ENCODE assay signal across 9 mouse cellular contexts in genomic region chr7:127449966-127450365, GRCm38 (mm10). TPM values are rescaled to one million over a fixed set of nuclear protein-coding genes. Genes with fewer than 3 reads are reported as not detected.
DNase-seq lines count a peak whose midpoint lies in the region; ATAC-seq and TF ChIP-seq lines count a peak whose summit lies in the region.
"Had no signal": no experiment of that assay in that cellular context is flagged by ENCODE, and none has a peak within 500 bp of the region (broad histone marks: within the 10 kb centered on the region; RNA-seq: fewer than 3 reads in every experiment).

No protein-coding gene starts in this region.

- no peak for TF ChIP-seq EP300 in lung, postnatal 0 days (IDR thresholded peaks at IDR 0.05)
- TF ChIP-seq EP300 in stomach, postnatal 0 days (optimal IDR thresholded peaks at IDR 0.05): no peak

- no peak for ATAC-seq in lung, postnatal 0 days
- no peak for ATAC-seq in forebrain, embryonic 12.5 days (ENCODE audit: low FRiP score)
- ATAC-seq in limb, embryonic 15.5 days (ENCODE audit: insufficient number of reproducible peaks, low FRiP score, low TSS enrichment, low read depth): no peak
- ATAC-seq in stomach, postnatal 0 days (ENCODE audit: low FRiP score, low TSS enrichment): no peak

- no peaks in the 10 kb centered on the region for H3K36me3 ChIP-seq in lung, postnatal 0 days (ENCODE audit: insufficient read depth, low read length)
- peaks cover 47% of the 10 kb centered on the region for H3K36me3 ChIP-seq in forebrain, embryonic 12.5 days (replicated peaks)
- peaks cover 40% of the 10 kb centered on the region for H3K36me3 ChIP-seq in limb, embryonic 15.5 days
- 0 out of 2 replicates have a peak, but pooled peaks cover 5% of the 10 kb centered on the region for H3K36me3 ChIP-seq in stomach, postnatal 0 days (ENCODE audit: control insufficient read depth, insufficient read depth, low read length)

- H3K9me3 ChIP-seq in lung, postnatal 0 days (ENCODE audit: low read length): no peaks in the 10 kb centered on the region
- no peaks in the 10 kb centered on the region for H3K9me3 ChIP-seq in forebrain, embryonic 12.5 days
- no peaks in the 10 kb centered on the region for H3K9me3 ChIP-seq in limb, embryonic 15.5 days
- H3K9me3 ChIP-seq in stomach, postnatal 0 days (ENCODE audit: control insufficient read depth, low read length): no peaks in the 10 kb centered on the region

- H3K4me2 ChIP-seq in lung, postnatal 0 days (replicated peaks; ENCODE audit: low read depth, low read length): 0 out of 2 replicates have a peak overlapping the region, but pooled peaks have one; percentile 81
- H3K4me2 ChIP-seq in forebrain, embryonic 12.5 days: peak overlapping the region; percentile 71
- peak overlapping the region; percentile 69 for H3K4me2 ChIP-seq in limb, embryonic 15.5 days
- H3K4me2 ChIP-seq in stomach, postnatal 0 days (replicated peaks; ENCODE audit: low read depth): peak overlapping the region; percentile 60

- H3K9ac ChIP-seq in lung, postnatal 0 days (replicated peaks; ENCODE audit: low read depth): no peak overlapping the region
- peak overlapping the region; percentile 93 for H3K9ac ChIP-seq in forebrain, embryonic 12.5 days
- peak overlapping the region; percentile 27; the same call in 1 of the 2 replicates for H3K9ac ChIP-seq in limb, embryonic 15.5 days
- no peak overlapping the region for H3K9ac ChIP-seq in stomach, postnatal 0 days (ENCODE audit: low read length)

- H3K27me3 ChIP-seq in lung, postnatal 0 days (replicated peaks; ENCODE audit: insufficient read depth, low read length): no peaks in the 10 kb centered on the region
- H3K27me3 ChIP-seq in forebrain, embryonic 12.5 days: no peaks in the 10 kb centered on the region
- no peaks in the 10 kb centered on the region for H3K27me3 ChIP-seq in limb, embryonic 15.5 days
- H3K27me3 ChIP-seq in stomach, postnatal 0 days (ENCODE audit: control insufficient read depth, insufficient read depth, low read length): no peaks in the 10 kb centered on the region

- no peak overlapping the region for H3K27ac ChIP-seq in lung, postnatal 0 days (ENCODE audit: low read length)
- H3K27ac ChIP-seq in forebrain, embryonic 12.5 days: peak overlapping the region; percentile 96; the same call in 1 of the 2 replicates
- no peak overlapping the region for H3K27ac ChIP-seq in limb, embryonic 15.5 days
- H3K27ac ChIP-seq in stomach, postnatal 0 days (replicated peaks): no peak overlapping the region

- WGBS in lung, postnatal 0 days: 76% methylated on average over 7 of the region's 7 CpGs
- WGBS in forebrain, embryonic 12.5 days: 85% methylated on average over 7 of the region's 7 CpGs
- 82% methylated on average over 7 of the region's 7 CpGs for WGBS in limb, embryonic 15.5 days
- WGBS in stomach, postnatal 0 days: 81% methylated on average over 7 of the region's 7 CpGs

- peaks cover 9% of the 10 kb centered on the region; the same call in 1 of the 2 replicates for H3K4me1 ChIP-seq in lung, postnatal 0 days (ENCODE audit: insufficient read depth, low read depth, low read length)
- peaks cover 47% of the 10 kb centered on the region for H3K4me1 ChIP-seq in forebrain, embryonic 12.5 days
- H3K4me1 ChIP-seq in limb, embryonic 15.5 days: peaks cover 36% of the 10 kb centered on the region
- H3K4me1 ChIP-seq in stomach, postnatal 0 days (replicated peaks; ENCODE audit: control insufficient read depth, insufficient read depth): peaks cover 6% of the 10 kb centered on the region; the same call in 1 of the 2 replicates

- no peak for TF ChIP-seq CTCF in lung, postnatal 0 days (IDR thresholded peaks at IDR 0.05)
- no peak for TF ChIP-seq CTCF in stomach, postnatal 0 days (IDR thresholded peaks at IDR 0.05; ENCODE audit: low read depth)

- H3K4me3 ChIP-seq in lung, postnatal 0 days (ENCODE audit: low read depth, low read length): no peak overlapping the region
- H3K4me3 ChIP-seq in forebrain, embryonic 12.5 days (replicated peaks): peak overlapping the region; percentile 91
- peak overlapping the region; percentile 89 for H3K4me3 ChIP-seq in limb, embryonic 15.5 days
- peak overlapping the region; percentile 68; the same call in 1 of the 2 replicates for H3K4me3 ChIP-seq in stomach, postnatal 0 days (ENCODE audit: low read depth, low read length)

- no peak for DNase-seq in lung, postnatal 0 days (ENCODE audit: low spot score)
- no peak for DNase-seq in lung, adult 18-20 months
- no peak for DNase-seq in stomach, postnatal 0 days (ENCODE audit: low spot score)
- no peak for DNase-seq in testis, postnatal 10 days (ENCODE audit: low spot score)
- no peak for DNase-seq in embryo, embryonic 11 days
- DNase-seq: lung, postnatal 4 days; thymus, postnatal 25 days had no signal

RNA-seq across cellular contexts. Expression of gene Zfp689, which starts 1.0 kb away (rescaled TPM):
- 2.6 and 3.5 TPM in 2 replicates for polyA plus RNA-seq in lung, postnatal 0 days (2015; fragmentation: Nextera tagmentation; extraction: Ambion mirVana)
- 16.0 and 18.8 TPM in 2 replicates for polyA plus RNA-seq in forebrain, embryonic 12.5 days (2016; fragmentation: Nextera tagmentation; extraction: Ambion mirVana)
- polyA plus RNA-seq in limb, embryonic 15.5 days (2015; fragmentation: Nextera tagmentation; extraction: Ambion mirVana): 9.4 and 9.8 TPM in 2 replicates
- 2.1 and 2.9 TPM in 2 replicates for polyA plus RNA-seq in stomach, postnatal 0 days (2015; fragmentation: Nextera tagmentation; extraction: Ambion mirVana)

RNA-seq across cellular contexts. Expression of gene Prr14, which starts 9.4 kb away (rescaled TPM):
- 37.6 and 37.7 TPM in 2 replicates for polyA plus RNA-seq in lung, postnatal 0 days (2015; fragmentation: Nextera tagmentation; extraction: Ambion mirVana)
- 63.0 and 64.7 TPM in 2 replicates for polyA plus RNA-seq in forebrain, embryonic 12.5 days (2016; fragmentation: Nextera tagmentation; extraction: Ambion mirVana)
- polyA plus RNA-seq in limb, embryonic 15.5 days (2015; fragmentation: Nextera tagmentation; extraction: Ambion mirVana): 37.4 and 45.2 TPM in 2 replicates
- 30.4 and 36.5 TPM in 2 replicates for polyA plus RNA-seq in stomach, postnatal 0 days (2015; fragmentation: Nextera tagmentation; extraction: Ambion mirVana)

RNA-seq across cellular contexts. Expression of gene Zfp688, which starts 28.1 kb away (rescaled TPM):
- 27.4 and 28.9 TPM in 2 replicates for polyA plus RNA-seq in lung, postnatal 0 days (2015; fragmentation: Nextera tagmentation; extraction: Ambion mirVana)
- polyA plus RNA-seq in forebrain, embryonic 12.5 days (2016; fragmentation: Nextera tagmentation; extraction: Ambion mirVana): 32.3 and 36.4 TPM in 2 replicates
- polyA plus RNA-seq in limb, embryonic 15.5 days (2015; fragmentation: Nextera tagmentation; extraction: Ambion mirVana): 22.9 and 24.0 TPM in 2 replicates
- 15.6 and 17.8 TPM in 2 replicates for polyA plus RNA-seq in stomach, postnatal 0 days (2015; fragmentation: Nextera tagmentation; extraction: Ambion mirVana)

RNA-seq across cellular contexts. Expression of gene Fbrs, which starts 29.0 kb away (rescaled TPM):
- 9.9 and 11.1 TPM in 2 replicates for polyA plus RNA-seq in lung, postnatal 0 days (2015; fragmentation: Nextera tagmentation; extraction: Ambion mirVana)
- polyA plus RNA-seq in forebrain, embryonic 12.5 days (2016; fragmentation: Nextera tagmentation; extraction: Ambion mirVana): 10.4 and 12.3 TPM in 2 replicates
- 13.7 and 16.0 TPM in 2 replicates for polyA plus RNA-seq in limb, embryonic 15.5 days (2015; fragmentation: Nextera tagmentation; extraction: Ambion mirVana)
- polyA plus RNA-seq in stomach, postnatal 0 days (2015; fragmentation: Nextera tagmentation; extraction: Ambion mirVana): 8.7 and 9.3 TPM in 2 replicates

RNA-seq across cellular contexts. Expression of gene Zfp764, which starts 43.3 kb away (rescaled TPM):
- 6.0 and 6.7 TPM in 2 replicates for polyA plus RNA-seq in lung, postnatal 0 days (2015; fragmentation: Nextera tagmentation; extraction: Ambion mirVana)
- polyA plus RNA-seq in forebrain, embryonic 12.5 days (2016; fragmentation: Nextera tagmentation; extraction: Ambion mirVana): 5.3 and 6.4 TPM in 2 replicates
- polyA plus RNA-seq in limb, embryonic 15.5 days (2015; fragmentation: Nextera tagmentation; extraction: Ambion mirVana): 9.7 and 9.8 TPM in 2 replicates
- polyA plus RNA-seq in stomach, postnatal 0 days (2015; fragmentation: Nextera tagmentation; extraction: Ambion mirVana): 4.0 and 4.3 TPM in 2 replicates

Comparison
In these comparisons a context has a peak if more than half of its experiments do, and no peak if none do; other contexts are left out.
1. H3K9ac ChIP-seq: peak in forebrain, embryonic 12.5 days (single experiment) and limb, embryonic 15.5 days (single experiment); none in lung, postnatal 0 days (single experiment) and stomach, postnatal 0 days (single experiment).
2. Peak in every context shown above with its lines, with median percentiles within 50 percentile points of each other: H3K4me2 ChIP-seq.